Mouse (Mus musculus): ENCODE results near the gene Rer1. TPM values are rescaled to one million over a fixed set of nuclear protein-coding genes. Genes with fewer than 3 reads are reported as not detected.

Rer1 gene
- polyA plus RNA-seq (2014; fragmentation: Nextera tagmentation; extraction: Ambion mirVana), result 139 and 148 TPM in 2 replicates

DNA sequence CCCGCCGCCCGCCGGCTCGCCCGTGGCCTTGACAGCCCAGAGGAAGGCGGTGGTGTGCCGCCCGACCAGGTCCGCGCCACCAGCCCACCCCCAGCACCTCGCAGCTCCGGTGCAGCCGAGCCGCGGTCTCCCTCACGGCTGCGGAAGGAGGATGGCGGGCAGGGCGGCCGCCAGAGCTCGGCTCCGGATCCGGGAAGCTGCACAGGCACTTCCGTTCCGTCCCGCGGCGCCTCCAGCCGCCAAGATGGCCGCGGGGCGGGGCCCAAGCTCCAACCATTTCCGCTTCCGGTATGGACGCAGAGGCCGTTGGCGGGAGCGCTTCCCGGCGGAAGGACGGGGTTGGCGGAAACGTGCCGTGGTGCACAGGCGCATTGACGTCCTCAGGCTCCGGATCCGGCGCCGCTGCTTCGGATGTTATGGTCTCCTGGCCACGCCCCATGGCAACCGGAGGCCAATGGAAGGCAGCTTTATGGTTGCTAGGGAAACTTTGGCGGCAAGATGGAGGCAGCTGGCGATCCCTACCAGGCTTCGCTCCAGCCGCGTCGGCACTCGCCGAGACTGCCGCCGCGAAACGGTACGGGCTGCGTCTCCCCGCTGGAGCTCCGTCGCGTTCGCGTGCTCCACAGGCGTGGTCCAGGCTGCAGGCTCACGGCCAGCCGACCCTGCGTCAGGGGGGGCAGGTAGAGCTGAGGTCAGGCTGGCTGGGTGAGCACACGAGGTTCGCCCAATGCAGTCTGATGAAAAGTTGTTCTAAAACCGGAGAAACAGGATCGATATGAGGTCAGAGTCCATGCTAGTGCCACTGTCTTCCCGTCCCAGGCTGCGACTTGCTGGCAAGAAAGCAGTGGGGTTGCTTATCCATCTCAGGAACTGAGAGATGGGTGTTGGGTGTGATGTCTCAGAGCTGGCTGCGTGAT, at the start of gene Rer1, which contains the start of gene Morn1:
Rer1 (minus strand) TSS at position 275 of the 917 bp plus-strand sequence.
Morn1 (plus strand) TSS at position 470 of the 917 bp plus-strand sequence.
- Histone ChIP-seq H3K4me1 (ENCODE audit: control insufficient read depth, insufficient read depth, low read length) (peaks cover 24% of the 10 kb centered on the region), H3K27ac (replicated peaks; ENCODE audit: low read depth, low read length) (peak within 1 kb of the TSS; percentile 90), H3K9me3 (ENCODE audit: control insufficient read depth, low read length) (no peaks in the 10 kb centered on the region), H3K27me3 (ENCODE audit: control insufficient read depth, insufficient read depth, low read length) (no peaks in the 10 kb centered on the region), H3K4me3 (replicated peaks; ENCODE audit: low read depth, low read length) (peak within 1 kb of the TSS; percentile 88), H3K4me2 (ENCODE audit: low read length) (peak within 1 kb of the TSS; percentile 96), H3K9ac (replicated peaks; ENCODE audit: low read length) (peak within 1 kb of the TSS; percentile 87), H3K36me3 (ENCODE audit: control insufficient read depth, insufficient read depth, low read length) (peaks cover 29% of the 10 kb centered on the region)
- ATAC-seq (ENCODE audit: low FRiP score, low TSS enrichment) (peak; percentile 98), DNase-seq (peak; percentile 100)
- WGBS, result under 1% methylated on average over 85 of the region's 85 CpGs

- Histone ChIP-seq H3K27me3 (ENCODE audit: control insufficient read depth, insufficient read depth, low read length) (no peaks in the 10 kb centered on the region), H3K36me3 (ENCODE audit: control insufficient read depth, insufficient read depth, low read length) (no peaks in the 10 kb centered on the region), H3K27ac (replicated peaks; ENCODE audit: low read depth, low read length) (no peak overlapping the region), H3K4me1 (ENCODE audit: control insufficient read depth, insufficient read depth, low read length) (peaks cover 9% of the 10 kb centered on the region; the same call in 1 of the 2 replicates), H3K9me3 (ENCODE audit: control insufficient read depth, low read length) (no peaks in the 10 kb centered on the region), H3K9ac (replicated peaks; ENCODE audit: low read length) (no peak overlapping the region), H3K4me3 (replicated peaks; ENCODE audit: low read depth, low read length) (no peak overlapping the region), H3K4me2 (ENCODE audit: low read length) (no peak overlapping the region)
- 91% methylated on average over 7 of the region's 7 CpGs for WGBS
- DNase-seq (no peak), ATAC-seq (ENCODE audit: low FRiP score, low TSS enrichment) (no peak)
Measured at GRCm38 (mm10) chr4:155134686-155135172, 48.5 kb upstream of the Rer1 start.

- Histone ChIP-seq H3K4me2 (ENCODE audit: low read length) (no peak overlapping the region), H3K9ac (replicated peaks; ENCODE audit: low read length) (no peak overlapping the region; the same call in 1 of the 2 replicates), H3K4me1 (ENCODE audit: control insufficient read depth, insufficient read depth, low read length) (peaks cover 9% of the 10 kb centered on the region; the same call in 1 of the 2 replicates), H3K36me3 (ENCODE audit: control insufficient read depth, insufficient read depth, low read length) (no peaks in the 10 kb centered on the region), H3K27me3 (ENCODE audit: control insufficient read depth, insufficient read depth, low read length) (no peaks in the 10 kb centered on the region), H3K4me3 (replicated peaks; ENCODE audit: low read depth, low read length) (no peak overlapping the region), H3K9me3 (ENCODE audit: control insufficient read depth, low read length) (no peaks in the 10 kb centered on the region), H3K27ac (replicated peaks; ENCODE audit: low read depth, low read length) (no peak overlapping the region)
- DNase-seq (no peak), ATAC-seq (ENCODE audit: low FRiP score, low TSS enrichment) (no peak)
- WGBS, result 39% methylated on average over 20 of the region's 20 CpGs
Measured at GRCm38 (mm10) chr4:155133658-155134417, 47.7 kb upstream of the Rer1 start.

DNA sequence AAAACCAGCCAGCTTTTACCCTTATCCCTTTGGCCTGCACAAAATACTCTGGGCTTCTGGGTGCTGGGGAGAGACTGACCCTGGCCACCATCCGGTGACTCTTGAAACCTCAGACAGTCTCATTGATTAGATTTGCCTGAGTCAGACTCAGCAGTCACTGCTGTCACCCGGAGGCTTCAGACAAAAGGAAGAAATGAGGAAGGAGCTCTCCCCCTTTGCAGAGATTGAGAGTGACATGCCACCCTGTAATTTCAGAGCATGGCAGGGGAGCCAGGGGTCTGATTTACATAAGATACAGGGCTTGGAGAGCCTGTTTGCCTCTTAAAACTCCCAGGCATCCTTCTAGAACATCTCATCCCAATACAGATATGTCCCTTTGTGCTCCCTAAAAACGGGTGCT, 47.0 kb upstream of the Rer1 start:
- no peaks in the 10 kb centered on the region for H3K27me3 ChIP-seq (ENCODE audit: control insufficient read depth, insufficient read depth, low read length)
- no peaks in the 10 kb centered on the region for H3K9me3 ChIP-seq (ENCODE audit: control insufficient read depth, low read length)
- H3K36me3 ChIP-seq (ENCODE audit: control insufficient read depth, insufficient read depth, low read length), result no peaks in the 10 kb centered on the region
- WGBS, result 31% methylated on average over 3 of the region's 3 CpGs
- peaks cover 9% of the 10 kb centered on the region; the same call in 1 of the 2 replicates for H3K4me1 ChIP-seq (ENCODE audit: control insufficient read depth, insufficient read depth, low read length)
- DNase-seq (no peak), ATAC-seq (ENCODE audit: low FRiP score, low TSS enrichment) (no peak)
- H3K4me2 ChIP-seq (ENCODE audit: low read length), result no peak overlapping the region
- no peak overlapping the region for H3K27ac ChIP-seq (replicated peaks; ENCODE audit: low read depth, low read length)
- no peak overlapping the region for H3K9ac ChIP-seq (replicated peaks; ENCODE audit: low read length)
- no peak overlapping the region for H3K4me3 ChIP-seq (replicated peaks; ENCODE audit: low read depth, low read length)

GRCm38 (mm10) chr4:155130616-155131015, 44.4 kb upstream of the Rer1 start:
- Histone ChIP-seq H3K4me3 (replicated peaks; ENCODE audit: low read depth, low read length) (no peak overlapping the region), H3K4me2 (ENCODE audit: low read length) (no peak overlapping the region), H3K9ac (replicated peaks; ENCODE audit: low read length) (no peak overlapping the region), H3K27ac (replicated peaks; ENCODE audit: low read depth, low read length) (no peak overlapping the region), H3K4me1 (ENCODE audit: control insufficient read depth, insufficient read depth, low read length) (peaks cover 15% of the 10 kb centered on the region; the same call in 1 of the 2 replicates), H3K9me3 (ENCODE audit: control insufficient read depth, low read length) (no peaks in the 10 kb centered on the region), H3K27me3 (ENCODE audit: control insufficient read depth, insufficient read depth, low read length) (no peaks in the 10 kb centered on the region), H3K36me3 (ENCODE audit: control insufficient read depth, insufficient read depth, low read length) (no peaks in the 10 kb centered on the region)
- ATAC-seq (ENCODE audit: low FRiP score, low TSS enrichment) (no peak), DNase-seq (no peak)
- WGBS, result 80% methylated on average over 7 of the region's 7 CpGs

DNA sequence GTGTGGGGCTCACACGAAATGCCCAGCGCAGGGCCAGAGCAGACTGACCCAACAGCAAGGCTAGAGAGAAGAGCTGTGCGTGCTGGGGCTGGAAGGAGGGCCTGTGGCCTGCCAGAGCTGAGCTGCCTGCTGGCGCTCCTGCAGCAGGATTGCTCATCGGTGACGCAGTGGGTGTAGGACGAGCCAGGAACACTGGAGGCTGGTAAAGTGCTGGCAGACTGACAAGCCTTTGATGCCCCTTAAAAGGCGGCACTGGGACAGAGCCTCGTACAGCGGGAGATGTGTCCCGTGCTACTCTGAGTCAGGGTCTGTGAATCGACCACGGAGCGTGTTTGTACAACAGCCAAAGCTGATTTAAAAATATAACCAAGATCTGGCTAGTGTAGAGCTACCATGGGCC, 43.8 kb upstream of the Rer1 start:
- ATAC-seq (ENCODE audit: low FRiP score, low TSS enrichment) (peak; percentile 27; the same call in 1 of the 2 replicates), DNase-seq (peak; percentile 79)
- peaks cover 15% of the 10 kb centered on the region; the same call in 1 of the 2 replicates for H3K4me1 ChIP-seq (ENCODE audit: control insufficient read depth, insufficient read depth, low read length)
- no peak overlapping the region for H3K9ac ChIP-seq (replicated peaks; ENCODE audit: low read length)
- no peaks in the 10 kb centered on the region for H3K9me3 ChIP-seq (ENCODE audit: control insufficient read depth, low read length)
- H3K4me2 ChIP-seq (ENCODE audit: low read length), result no peak overlapping the region
- H3K36me3 ChIP-seq (ENCODE audit: control insufficient read depth, insufficient read depth, low read length), result no peaks in the 10 kb centered on the region
- H3K4me3 ChIP-seq (replicated peaks; ENCODE audit: low read depth, low read length), result no peak overlapping the region
- WGBS, result 72% methylated on average over 14 of the region's 14 CpGs
- no peaks in the 10 kb centered on the region for H3K27me3 ChIP-seq (ENCODE audit: control insufficient read depth, insufficient read depth, low read length)
- H3K27ac ChIP-seq (replicated peaks; ENCODE audit: low read depth, low read length), result 0 out of 2 replicates have a peak overlapping the region, but pooled peaks have one; percentile 26

DNA sequence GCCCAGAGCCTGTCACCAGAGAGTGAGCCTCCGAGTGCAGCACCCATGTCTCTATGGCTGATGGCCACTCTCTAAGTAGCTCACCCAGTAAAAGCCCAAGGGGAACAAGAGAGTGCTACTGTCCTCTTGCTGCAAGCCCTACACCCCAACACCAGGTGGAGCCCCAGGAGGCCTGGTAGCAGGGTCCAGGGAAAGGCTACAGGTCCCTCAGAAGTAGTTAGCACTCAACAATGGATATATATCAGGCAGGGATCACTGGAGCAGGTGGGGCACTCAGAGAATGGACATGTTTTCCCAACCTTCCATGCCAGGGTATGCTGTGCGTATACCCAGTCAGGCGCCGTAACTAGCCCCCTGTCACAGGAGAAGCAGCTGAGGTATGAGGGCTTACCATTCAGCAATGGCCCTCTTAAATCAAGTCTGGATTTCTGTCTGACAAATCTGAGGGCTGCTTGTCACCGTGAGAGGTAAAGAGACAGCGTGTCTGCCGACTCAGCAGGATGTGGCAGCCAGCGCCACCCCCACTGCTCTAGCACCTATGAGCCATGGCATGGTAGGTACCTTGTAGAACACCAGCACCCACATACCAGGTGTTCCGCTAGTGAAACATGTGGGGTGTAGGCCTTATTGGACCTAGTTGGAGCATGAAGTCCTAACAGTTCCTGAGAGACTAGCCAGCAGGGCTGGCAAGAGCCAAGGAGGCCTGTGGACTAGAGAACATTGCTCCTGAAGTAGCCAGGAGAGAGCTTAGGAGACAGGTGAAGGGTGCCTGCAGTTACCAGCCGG, 43.1 kb upstream of the Rer1 start:
- Histone ChIP-seq H3K36me3 (ENCODE audit: control insufficient read depth, insufficient read depth, low read length) (no peaks in the 10 kb centered on the region), H3K27ac (replicated peaks; ENCODE audit: low read depth, low read length) (0 out of 2 replicates have a peak overlapping the region, but pooled peaks have one; percentile 26), H3K4me3 (replicated peaks; ENCODE audit: low read depth, low read length) (no peak overlapping the region), H3K27me3 (ENCODE audit: control insufficient read depth, insufficient read depth, low read length) (no peaks in the 10 kb centered on the region), H3K4me1 (ENCODE audit: control insufficient read depth, insufficient read depth, low read length) (peaks cover 15% of the 10 kb centered on the region; the same call in 1 of the 2 replicates), H3K9me3 (ENCODE audit: control insufficient read depth, low read length) (no peaks in the 10 kb centered on the region), H3K9ac (replicated peaks; ENCODE audit: low read length) (no peak overlapping the region), H3K4me2 (ENCODE audit: low read length) (no peak overlapping the region)
- 94% methylated on average over 10 of the region's 10 CpGs for WGBS
- no peak for DNase-seq
- ATAC-seq (ENCODE audit: low FRiP score, low TSS enrichment), result no peak

DNA sequence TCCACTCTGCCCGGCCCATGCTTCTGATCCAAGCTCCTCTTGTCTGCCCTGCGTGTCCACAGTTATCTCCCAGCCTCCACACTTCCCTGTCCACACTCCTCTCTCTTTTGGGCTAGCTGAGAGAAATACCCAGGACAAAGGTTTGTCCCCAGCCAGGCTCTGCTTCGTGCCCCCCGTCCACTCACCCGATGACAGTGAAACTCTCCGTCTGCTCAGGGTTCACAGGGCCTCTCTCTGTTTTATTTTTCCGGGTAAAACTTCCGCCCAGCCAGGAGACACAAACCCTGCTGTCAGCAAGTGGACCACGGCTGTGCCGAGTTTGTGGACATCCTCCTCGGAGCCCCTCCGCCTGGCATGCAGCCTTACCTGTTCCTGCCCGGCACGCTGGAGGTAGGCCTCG, 42.2 kb upstream of the Rer1 start:
- 0 out of 2 replicates have a peak, but pooled peaks cover 9% of the 10 kb centered on the region for H3K4me1 ChIP-seq (ENCODE audit: control insufficient read depth, insufficient read depth, low read length)
- no peak overlapping the region for H3K4me3 ChIP-seq (replicated peaks; ENCODE audit: low read depth, low read length)
- H3K4me2 ChIP-seq (ENCODE audit: low read length), result no peak overlapping the region
- 94% methylated on average over 15 of the region's 15 CpGs for WGBS
- H3K36me3 ChIP-seq (ENCODE audit: control insufficient read depth, insufficient read depth, low read length), result no peaks in the 10 kb centered on the region
- no peak overlapping the region for H3K9ac ChIP-seq (replicated peaks; ENCODE audit: low read length)
- H3K27ac ChIP-seq (replicated peaks; ENCODE audit: low read depth, low read length), result no peak overlapping the region
- H3K9me3 ChIP-seq (ENCODE audit: control insufficient read depth, low read length), result no peaks in the 10 kb centered on the region
- no peaks in the 10 kb centered on the region for H3K27me3 ChIP-seq (ENCODE audit: control insufficient read depth, insufficient read depth, low read length)
- DNase-seq (no peak), ATAC-seq (ENCODE audit: low FRiP score, low TSS enrichment) (no peak)

All from midbrain, embryonic 14.5 days (tissue).